Mouse (Mus musculus): ENCODE results near the gene Cacna1h.

DNA sequence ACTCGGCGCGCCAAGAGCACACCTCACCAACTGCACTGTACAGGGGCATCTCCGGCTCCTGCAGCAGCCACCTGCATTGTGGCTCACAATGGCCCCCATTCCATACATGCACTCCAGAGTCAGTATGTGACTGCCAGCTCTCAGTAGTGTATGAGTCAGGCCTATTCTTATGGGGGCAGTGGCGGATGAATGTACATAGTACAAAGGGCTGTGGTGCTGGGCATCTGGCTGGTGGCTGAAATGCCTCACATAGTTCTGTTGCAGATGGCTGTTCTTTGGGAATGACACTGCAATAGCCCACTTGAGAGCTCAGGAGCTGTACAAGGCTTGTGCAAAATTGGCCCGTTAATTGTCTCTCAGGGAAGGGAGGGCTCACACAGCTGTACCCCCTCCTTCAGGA is 48.5 kb upstream of the Cacna1h start:
- TF ChIP-seq POLR2A (IDR thresholded peaks at IDR 0.05; ENCODE audit: insufficient read length, low read depth) (no peak), E2F4 (IDR thresholded peaks at IDR 0.05; ENCODE audit: insufficient read depth) (no peak), MAX (IDR thresholded peaks at IDR 0.05; ENCODE audit: low read depth) (no peak), POLR2AphosphoS2 (IDR thresholded peaks at IDR 0.05; ENCODE audit: insufficient read length, low read depth) (no peak)

All from myocyte (in vitro differentiated cells).